Mouse (Mus musculus): Measurements from ENCODE around the gene Srp68. TPM values are rescaled to one million over a fixed set of nuclear protein-coding genes. Genes with fewer than 3 reads are reported as not detected.
"Not testable (repeated sequence)": the region's sequence is repeated elsewhere in the genome, so short reads cannot be mapped to it uniquely, and the experiment has no call there.

The Srp68 gene
- polyA plus RNA-seq, 1 experiment from 2014 or later, result 37.2 TPM

DNA sequence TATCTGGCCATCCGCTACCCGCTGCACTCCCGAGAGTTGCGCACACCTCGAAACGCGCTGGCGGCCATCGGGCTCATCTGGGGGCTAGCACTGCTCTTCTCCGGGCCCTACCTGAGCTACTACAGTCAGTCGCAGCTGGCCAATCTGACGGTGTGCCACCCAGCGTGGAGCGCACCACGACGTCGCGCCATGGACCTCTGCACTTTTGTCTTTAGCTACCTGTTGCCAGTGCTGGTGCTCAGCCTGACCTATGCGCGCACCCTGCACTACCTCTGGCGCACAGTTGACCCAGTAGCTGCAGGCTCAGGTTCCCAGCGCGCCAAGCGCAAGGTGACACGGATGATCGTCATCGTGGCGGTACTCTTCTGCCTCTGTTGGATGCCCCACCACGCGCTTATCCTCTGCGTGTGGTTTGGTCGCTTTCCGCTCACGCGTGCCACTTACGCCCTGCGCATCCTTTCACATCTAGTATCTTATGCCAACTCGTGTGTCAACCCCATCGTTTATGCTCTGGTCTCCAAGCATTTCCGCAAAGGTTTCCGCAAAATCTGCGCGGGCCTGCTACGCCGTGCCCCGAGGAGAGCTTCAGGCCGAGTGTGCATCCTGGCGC, 9.0 kb upstream of the Srp68 start:
- 10% methylated on average over 48 of the region's 48 CpGs for WGBS (ENCODE audit: insufficient replicate concordance)
- H3K4me1 ChIP-seq (replicated peaks), result peaks cover 19% of the 10 kb centered on the region
- H3K9me3 ChIP-seq (replicated peaks), result no peaks in the 10 kb centered on the region
- no peak overlapping the region for H3K27ac ChIP-seq (replicated peaks)
- no peak overlapping the region for H3K4me3 ChIP-seq (replicated peaks)
- no peak for ATAC-seq (ENCODE audit: insufficient read depth)
- no peak overlapping the region for H3K4me2 ChIP-seq
- no peak overlapping the region for H3K9ac ChIP-seq
- peaks cover 72% of the 10 kb centered on the region for H3K27me3 ChIP-seq
- peaks cover under 1% of the 10 kb centered on the region for H3K36me3 ChIP-seq (replicated peaks)

- H3K27me3 ChIP-seq, result peaks cover 72% of the 10 kb centered on the region
- H3K27ac ChIP-seq (replicated peaks), result no peak overlapping the region
- H3K9me3 ChIP-seq (replicated peaks), result no peaks in the 10 kb centered on the region
- H3K9ac ChIP-seq, result no peak overlapping the region
- no peak overlapping the region for H3K4me3 ChIP-seq (replicated peaks)
- no peak for ATAC-seq (ENCODE audit: insufficient read depth)
- 0 out of 2 replicates have a peak, but pooled peaks cover 12% of the 10 kb centered on the region for H3K4me1 ChIP-seq (replicated peaks)
- WGBS (ENCODE audit: insufficient replicate concordance), result 3% methylated on average over 11 of the region's 11 CpGs
- H3K36me3 ChIP-seq (replicated peaks), result no peaks in the 10 kb centered on the region
- no peak overlapping the region for H3K4me2 ChIP-seq
Measured at GRCm38 (mm10) chr11:116282089-116282488, 8.1 kb upstream of the Srp68 start.

DNA sequence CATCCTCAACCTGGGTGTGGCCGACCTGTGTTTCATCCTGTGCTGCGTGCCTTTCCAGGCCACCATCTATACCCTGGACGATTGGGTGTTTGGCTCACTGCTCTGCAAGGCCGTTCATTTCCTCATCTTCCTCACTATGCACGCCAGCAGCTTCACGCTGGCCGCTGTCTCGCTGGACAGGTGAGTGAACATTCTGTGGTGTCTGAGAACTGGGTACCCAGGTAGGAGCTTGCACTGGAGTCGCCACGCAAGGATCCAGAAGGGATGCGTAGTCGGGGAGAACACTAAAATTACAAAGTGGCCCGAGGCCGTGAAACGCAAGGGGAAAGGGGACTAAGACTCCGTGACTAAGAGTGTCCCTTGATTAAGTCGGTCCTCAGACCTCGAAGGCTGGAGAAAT, 7.7 kb upstream of the Srp68 start:
- Histone ChIP-seq H3K4me2 (peak overlapping the region; percentile 40), H3K4me1 (replicated peaks) (0 out of 2 replicates have a peak, but pooled peaks cover 12% of the 10 kb centered on the region), H3K27ac (replicated peaks) (no peak overlapping the region), H3K36me3 (replicated peaks) (no peaks in the 10 kb centered on the region), H3K27me3 (peaks cover 72% of the 10 kb centered on the region), H3K4me3 (replicated peaks) (peak overlapping the region; percentile 3; the same call in 1 of the 2 replicates), H3K9me3 (replicated peaks) (no peaks in the 10 kb centered on the region), H3K9ac (no peak overlapping the region)
- no peak for ATAC-seq (ENCODE audit: insufficient read depth)
- whole genome bisulfite sequencing (ENCODE audit: insufficient replicate concordance), result 3% methylated on average over 18 of the region's 18 CpGs

DNA sequence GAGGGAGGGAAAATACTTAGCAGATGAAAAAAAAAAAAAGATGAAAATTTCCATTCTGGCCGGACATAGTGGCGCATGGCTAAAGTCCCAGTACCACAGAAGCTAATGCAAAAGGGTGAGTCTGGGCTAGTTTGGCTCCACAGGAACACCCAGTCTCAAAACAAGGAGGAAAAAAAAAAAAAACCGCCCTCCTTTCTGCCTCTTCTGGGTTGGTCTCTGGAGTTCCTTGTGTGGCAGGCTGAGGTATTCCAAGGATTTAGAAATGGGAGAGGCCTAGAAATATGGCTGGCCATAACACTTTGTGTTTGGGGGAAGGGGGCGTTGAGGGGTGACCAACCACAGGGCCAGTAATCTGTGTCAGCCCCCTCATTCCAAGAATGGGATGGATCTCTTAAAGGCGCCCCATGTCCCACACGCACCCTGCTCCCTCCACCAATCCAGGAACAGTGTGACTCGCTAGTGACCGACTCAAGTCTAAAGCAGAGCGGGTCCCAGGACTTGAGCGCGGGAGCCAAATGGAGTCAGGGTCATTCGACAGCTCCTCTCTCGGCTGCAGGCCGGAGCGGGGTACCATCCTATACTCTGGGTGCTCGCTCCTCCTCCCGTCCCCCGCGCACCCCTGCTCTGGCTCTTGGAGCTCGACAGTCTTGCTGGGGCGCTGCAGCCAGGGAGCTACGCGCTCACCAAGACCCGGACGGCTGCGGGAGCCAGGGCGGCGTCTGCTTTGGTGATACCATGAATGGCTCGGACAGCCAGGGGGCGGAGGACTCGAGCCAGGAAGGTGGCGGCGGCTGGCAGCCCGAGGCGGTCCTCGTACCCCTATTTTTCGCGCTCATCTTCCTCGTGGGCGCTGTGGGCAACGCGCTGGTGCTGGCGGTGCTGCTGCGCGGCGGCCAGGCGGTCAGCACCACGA, 7.0 kb upstream of the Srp68 start, which contains the start of gene Galr2:
Gene Galr2 (plus strand): TSS at position 189 of the 913 bp plus-strand sequence.
- H3K9me3 ChIP-seq (replicated peaks), result no peaks in the 10 kb centered on the region
- ATAC-seq (ENCODE audit: insufficient read depth), result no peak
- no peak within 1 kb of the TSS for H3K9ac ChIP-seq
- H3K4me2 ChIP-seq, result peak within 1 kb of the TSS; percentile 40
- H3K27ac ChIP-seq (replicated peaks), result no peak within 1 kb of the TSS
- H3K36me3 ChIP-seq (replicated peaks), result no peaks in the 10 kb centered on the region
- WGBS (ENCODE audit: insufficient replicate concordance), result 7% methylated on average over 48 of the region's 48 CpGs
- peak within 1 kb of the TSS; percentile 3; the same call in 1 of the 2 replicates for H3K4me3 ChIP-seq (replicated peaks)
- 0 out of 2 replicates have a peak, but pooled peaks cover 12% of the 10 kb centered on the region for H3K4me1 ChIP-seq (replicated peaks)
- H3K27me3 ChIP-seq, result peaks cover 69% of the 10 kb centered on the region

DNA sequence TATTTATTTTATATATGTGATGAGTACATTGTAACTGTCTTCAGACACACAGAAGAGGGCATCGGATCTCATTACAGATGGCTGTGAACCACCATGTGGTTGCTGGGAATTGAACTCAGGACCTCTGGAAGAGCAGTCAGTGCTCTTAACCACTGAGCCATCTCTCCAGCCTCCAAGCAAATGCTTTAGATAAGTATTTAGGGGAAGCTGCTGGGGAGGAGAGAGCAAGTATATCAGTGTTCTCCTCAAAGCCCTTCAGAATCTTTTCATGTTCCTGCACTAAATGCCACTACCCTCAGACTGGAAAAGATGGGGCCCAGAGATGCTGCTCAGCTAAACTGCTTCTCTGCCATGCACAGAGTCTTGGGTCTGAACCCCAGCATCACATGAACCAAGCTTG, 3.2 kb upstream of the Srp68 start:
- ATAC-seq (ENCODE audit: insufficient read depth); H3K9me3 ChIP-seq (replicated peaks); H3K27ac ChIP-seq (replicated peaks); H3K4me2 ChIP-seq; H3K4me3 ChIP-seq (replicated peaks); H3K36me3 ChIP-seq (replicated peaks); H3K9ac ChIP-seq: not testable (repeated sequence)
- H3K4me1 ChIP-seq (replicated peaks), result peaks cover 26% of the 10 kb centered on the region
- peaks cover 32% of the 10 kb centered on the region for H3K27me3 ChIP-seq
- WGBS (ENCODE audit: insufficient replicate concordance), result 68% methylated on average over 1 of the region's 1 CpGs

GRCm38 (mm10) chr11:116273469-116274044, 460 bp downstream of the Srp68 start:
- ATAC-seq (ENCODE audit: insufficient read depth), result peak; percentile 51
- H3K9me3 ChIP-seq (replicated peaks), result no peaks in the 10 kb centered on the region
- H3K4me2 ChIP-seq, result peak overlapping the region; percentile 92
- H3K4me3 ChIP-seq (replicated peaks), result peak overlapping the region; percentile 89
- H3K36me3 ChIP-seq (replicated peaks), result peaks cover 32% of the 10 kb centered on the region
- 0% methylated on average over 39 of the region's 39 CpGs for WGBS (ENCODE audit: insufficient replicate concordance)
- peak overlapping the region; percentile 84 for H3K9ac ChIP-seq
- H3K4me1 ChIP-seq (replicated peaks), result peaks cover 29% of the 10 kb centered on the region
- H3K27ac ChIP-seq (replicated peaks), result peak overlapping the region; percentile 73
- no peaks in the 10 kb centered on the region for H3K27me3 ChIP-seq

GRCm38 (mm10) chr11:116272589-116273468, 1.2 kb downstream of the Srp68 start:
- H3K36me3 ChIP-seq (replicated peaks), result peaks cover 39% of the 10 kb centered on the region
- peak overlapping the region; percentile 89 for H3K4me3 ChIP-seq (replicated peaks)
- H3K9me3 ChIP-seq (replicated peaks), result no peaks in the 10 kb centered on the region
- peak overlapping the region; percentile 73 for H3K27ac ChIP-seq (replicated peaks)
- H3K27me3 ChIP-seq, result no peaks in the 10 kb centered on the region
- H3K9ac ChIP-seq, result peak overlapping the region; percentile 84
- no peak for ATAC-seq (ENCODE audit: insufficient read depth)
- peaks cover 29% of the 10 kb centered on the region for H3K4me1 ChIP-seq (replicated peaks)
- 13% methylated on average over 12 of the region's 12 CpGs for WGBS (ENCODE audit: insufficient replicate concordance)
- H3K4me2 ChIP-seq, result peak overlapping the region; percentile 92

DNA sequence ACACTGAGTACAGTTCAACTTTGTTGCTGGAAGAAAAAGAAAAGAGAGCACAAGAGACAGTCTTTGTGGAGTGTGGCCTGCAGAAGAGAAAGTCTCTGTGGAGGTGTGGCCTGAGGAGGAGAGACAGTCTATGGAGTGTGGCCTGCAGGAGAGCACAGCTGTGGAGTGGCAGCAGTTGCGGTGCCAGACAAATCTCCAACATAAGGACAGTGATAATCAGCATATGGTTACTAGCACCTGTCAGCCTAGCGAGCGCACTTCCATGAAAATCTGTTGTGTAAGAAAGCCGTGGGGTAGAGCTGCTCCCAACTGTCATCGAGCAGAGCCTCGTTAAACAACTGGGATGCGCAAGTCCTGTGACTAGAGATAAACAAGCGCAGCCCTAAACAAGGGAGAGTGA, 4.5 kb downstream of the Srp68 start:
- Histone ChIP-seq H3K27ac (replicated peaks) (no peak overlapping the region), H3K36me3 (replicated peaks) (peaks cover 71% of the 10 kb centered on the region), H3K4me2 (no peak overlapping the region), H3K27me3 (no peaks in the 10 kb centered on the region), H3K4me1 (replicated peaks) (peaks cover 38% of the 10 kb centered on the region), H3K4me3 (replicated peaks) (no peak overlapping the region), H3K9ac (no peak overlapping the region), H3K9me3 (replicated peaks) (no peaks in the 10 kb centered on the region)
- WGBS (ENCODE audit: insufficient replicate concordance), result 80% methylated on average over 8 of the region's 8 CpGs
- ATAC-seq (ENCODE audit: insufficient read depth), result no peak

DNA sequence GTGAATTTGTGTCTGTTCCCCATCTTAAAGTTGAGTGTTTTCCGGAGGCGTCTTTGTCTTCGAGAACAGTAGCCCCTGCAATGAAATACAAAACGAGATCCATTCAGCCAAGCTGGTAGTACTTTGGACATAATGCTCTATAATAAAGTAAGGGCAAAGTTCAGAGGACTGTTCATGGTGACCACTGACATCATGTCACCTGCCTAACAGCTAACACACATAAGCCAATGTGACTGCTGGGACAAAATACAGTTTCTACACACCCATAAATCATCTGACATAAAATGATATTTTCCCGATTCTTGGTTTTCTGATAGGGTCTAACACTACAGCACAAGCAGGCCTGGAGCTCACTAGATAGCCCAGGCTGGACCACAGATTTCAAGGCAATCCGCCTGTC, 5.7 kb downstream of the Srp68 start:
- H3K27me3 ChIP-seq, result no peaks in the 10 kb centered on the region
- H3K27ac ChIP-seq (replicated peaks), result no peak overlapping the region
- peaks cover 33% of the 10 kb centered on the region for H3K4me1 ChIP-seq (replicated peaks)
- no peak overlapping the region for H3K4me3 ChIP-seq (replicated peaks)
- H3K9me3 ChIP-seq (replicated peaks), result no peaks in the 10 kb centered on the region
- WGBS (ENCODE audit: insufficient replicate concordance), result 85% methylated on average over 6 of the region's 6 CpGs
- ATAC-seq (ENCODE audit: insufficient read depth), result no peak
- H3K4me2 ChIP-seq, result no peak overlapping the region
- no peak overlapping the region for H3K9ac ChIP-seq
- peaks cover 83% of the 10 kb centered on the region for H3K36me3 ChIP-seq (replicated peaks)

DNA sequence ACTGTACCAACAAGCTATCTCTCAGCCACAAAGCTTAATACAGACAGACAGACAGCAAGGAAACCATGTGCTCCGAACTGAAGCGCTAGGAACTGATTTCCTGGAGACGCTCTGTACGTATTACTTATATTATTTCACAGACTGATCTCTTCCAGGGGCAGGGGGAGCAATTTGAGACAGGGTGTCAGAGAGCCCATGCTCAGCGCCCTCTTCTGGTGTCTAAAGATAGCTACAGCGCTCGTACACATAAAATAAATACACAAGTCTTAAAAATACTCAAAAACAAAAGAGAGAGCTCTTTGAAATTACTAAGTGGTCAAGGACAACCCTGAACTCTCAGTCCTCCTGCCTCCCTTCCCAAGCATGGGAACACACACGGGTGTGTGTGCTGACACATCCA, 6.4 kb downstream of the Srp68 start:
- Histone ChIP-seq H3K4me2 (no peak overlapping the region), H3K27me3 (no peaks in the 10 kb centered on the region), H3K4me1 (replicated peaks) (peaks cover 28% of the 10 kb centered on the region), H3K27ac (replicated peaks) (no peak overlapping the region), H3K36me3 (replicated peaks) (peaks cover 90% of the 10 kb centered on the region), H3K9me3 (replicated peaks) (no peaks in the 10 kb centered on the region), H3K4me3 (replicated peaks) (no peak overlapping the region), H3K9ac (no peak overlapping the region)
- ATAC-seq (ENCODE audit: insufficient read depth), result no peak
- WGBS (ENCODE audit: insufficient replicate concordance), result 80% methylated on average over 8 of the region's 8 CpGs

All from liver, embryonic 15.5 days (tissue).